Mouse (Mus musculus) frontal cortex, postnatal 14 days (tissue): ENCODE measurements around the gene Mrps21.
"Not testable (repeated sequence)": the region's sequence is repeated elsewhere in the genome, so short reads cannot be mapped to it uniquely, and the experiment has no call there.

ENCODE experiments used
- DNase-seq, 2 experiments: peaks; one replicate each; pipeline ENCODE4 v3.0.0; 2022; ENCODE audit warnings: low spot score in 2 of 2

Mrps21 gene

DNA sequence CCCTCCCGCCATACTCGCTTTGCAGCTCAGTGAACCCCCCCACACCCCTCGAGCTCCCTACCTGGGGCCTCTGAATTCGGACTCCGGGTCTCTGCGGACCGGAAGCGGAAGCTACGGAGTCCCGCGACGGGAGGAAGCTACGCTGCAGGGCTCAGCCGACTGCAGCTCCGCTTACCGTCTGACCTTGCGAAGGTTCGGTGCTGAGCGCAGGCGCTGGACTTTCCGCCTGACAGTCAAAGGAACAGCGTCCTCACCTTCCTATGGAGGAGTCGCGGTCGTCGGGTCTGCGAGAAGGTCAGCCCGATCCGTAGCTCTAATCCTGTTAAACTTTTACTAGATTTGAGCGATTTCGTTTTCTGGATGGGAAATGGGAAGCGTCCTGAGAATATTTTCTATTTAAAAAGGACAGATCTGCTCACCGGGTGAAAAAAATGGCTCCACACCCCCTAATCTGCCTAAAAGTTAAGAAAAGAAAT is at the start of gene Mrps21:
TSS of gene Mrps21 (minus strand) at position 128 of the 476 bp plus-strand sequence.
- peak; percentile 76 to 77 for DNase-seq

DNA sequence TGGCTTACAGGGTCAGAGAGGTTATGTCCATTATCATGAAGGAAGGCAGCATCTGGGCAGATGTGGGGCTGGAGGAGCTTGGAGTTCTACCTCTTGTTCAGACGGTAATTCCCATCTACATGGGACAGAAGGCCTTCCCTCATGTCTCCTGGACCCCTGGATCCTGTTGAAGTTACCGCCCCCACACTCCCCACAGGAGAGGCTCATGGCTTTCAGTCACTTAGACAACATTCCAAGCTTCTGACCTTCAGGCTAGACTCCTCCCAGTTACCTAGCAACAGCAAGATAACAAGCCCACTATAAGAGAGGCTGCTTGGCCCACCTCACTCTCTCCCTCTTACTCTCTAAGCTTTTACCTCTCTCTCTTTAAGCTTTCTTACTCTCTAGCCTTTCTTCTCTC is 49.2 kb upstream of the Mrps21 start:
- not testable (repeated sequence) for DNase-seq

GRCm38 (mm10) chr3:95916760-95917159 is 45.4 kb upstream of the Mrps21 start:
- DNase-seq = no peak

GRCm38 (mm10) chr3:95914706-95915105 is 43.4 kb upstream of the Mrps21 start:
- DNase-seq = no peak

- no peak for DNase-seq
These were observed 36.3 kb upstream of the Mrps21 start for GRCm38 (mm10) chr3:95907613-95908012.

DNA sequence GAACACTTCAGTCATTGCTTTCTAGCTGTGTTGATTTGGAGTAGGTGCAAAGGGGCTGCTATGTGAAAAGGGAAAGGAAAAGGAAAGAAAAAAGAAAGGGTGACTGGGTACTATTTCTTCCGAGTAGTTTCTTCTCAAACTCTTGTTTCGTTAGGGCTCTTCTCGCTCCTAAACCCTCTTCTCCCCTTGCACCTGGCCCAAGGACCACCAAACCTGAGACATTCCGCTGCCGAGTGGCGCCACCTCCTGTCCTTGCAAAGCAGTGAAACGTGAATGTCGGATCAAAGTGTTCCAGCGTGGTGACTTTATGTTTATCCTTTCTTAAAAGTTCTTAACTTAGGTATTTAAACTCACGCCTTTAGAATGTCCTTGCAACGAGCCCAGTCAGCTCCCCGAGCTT is 35.5 kb upstream of the Mrps21 start:
- DNase-seq = no peak

- no peak for DNase-seq
These were observed 34.7 kb upstream of the Mrps21 start for GRCm38 (mm10) chr3:95905940-95906492.

GRCm38 (mm10) chr3:95905146-95905939 is 34.0 kb upstream of the Mrps21 start:
- no peak for DNase-seq

- DNase-seq = no peak
These were observed 33.2 kb upstream of the Mrps21 start, which contains the start of gene Car14 for GRCm38 (mm10) chr3:95904568-95904967. TSS of gene Car14 (minus strand) at chr3:95904691.

- DNase-seq = no peak
These were observed 32.6 kb upstream of the Mrps21 start for GRCm38 (mm10) chr3:95903753-95904502.

GRCm38 (mm10) chr3:95902643-95903042 is 31.3 kb upstream of the Mrps21 start:
- DNase-seq = no peak

DNA sequence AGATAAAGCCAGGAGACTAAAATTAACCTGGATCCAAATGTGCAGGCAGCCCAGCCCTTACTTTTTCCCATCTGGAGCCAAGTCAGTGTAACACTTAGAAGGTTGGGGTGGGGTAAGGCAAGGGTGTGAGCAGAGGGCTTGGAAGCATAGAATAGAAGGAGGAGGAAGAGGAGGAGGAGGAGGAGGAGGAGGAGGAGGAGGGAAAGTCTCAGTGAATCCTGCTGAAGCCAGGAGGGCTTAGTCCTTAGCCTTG is 31.0 kb upstream of the Mrps21 start:
- DNase-seq = no peak

- DNase-seq = no peak
These were observed 30.5 kb upstream of the Mrps21 start for GRCm38 (mm10) chr3:95901616-95902372.

GRCm38 (mm10) chr3:95899800-95900524 is 28.6 kb upstream of the Mrps21 start:
- no peak for DNase-seq

GRCm38 (mm10) chr3:95895501-95895900 is 24.2 kb upstream of the Mrps21 start:
- DNase-seq = not testable (repeated sequence)

GRCm38 (mm10) chr3:95894317-95895160 is 23.2 kb upstream of the Mrps21 start:
- DNase-seq = no peak

DNA sequence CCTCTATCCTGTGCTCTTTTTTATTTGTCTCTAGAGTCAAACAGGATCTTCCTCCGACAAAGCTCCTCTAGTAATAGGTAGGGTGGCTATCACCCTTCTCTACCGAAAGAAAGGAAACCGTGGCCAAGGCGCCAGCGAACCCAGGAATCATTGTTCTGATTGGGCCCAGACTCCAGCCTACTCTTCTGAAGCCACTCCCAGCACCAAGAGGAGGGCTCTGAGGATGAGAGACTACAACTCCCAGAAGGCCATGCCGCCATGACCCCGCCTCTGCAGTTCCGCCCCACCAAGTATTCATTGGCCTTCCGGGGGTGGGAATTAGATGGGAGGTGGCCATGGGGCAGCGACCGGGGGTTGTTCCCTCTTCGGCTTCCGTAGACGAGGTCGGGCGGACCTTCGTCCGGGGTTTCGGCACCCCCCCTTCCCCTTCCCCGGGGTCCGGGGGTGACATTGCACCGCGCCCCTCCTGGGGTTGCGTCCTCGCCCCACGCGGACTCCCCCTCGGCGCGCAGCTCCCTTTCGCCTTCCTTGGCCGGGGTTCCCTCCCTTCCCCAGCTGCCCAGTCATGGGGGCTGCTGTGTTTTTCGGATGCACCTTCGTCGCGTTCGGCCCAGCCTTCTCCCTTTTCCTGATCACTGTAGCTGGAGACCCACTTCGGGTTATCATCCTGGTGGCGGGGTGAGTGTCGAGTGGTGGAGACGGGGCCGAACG is 22.4 kb upstream of the Mrps21 start, which contains the start of gene Aph1a:
TSS of gene Aph1a (plus strand) at position 364 of the 711 bp plus-strand sequence.
- DNase-seq = peak; percentile 92 to 96

DNA sequence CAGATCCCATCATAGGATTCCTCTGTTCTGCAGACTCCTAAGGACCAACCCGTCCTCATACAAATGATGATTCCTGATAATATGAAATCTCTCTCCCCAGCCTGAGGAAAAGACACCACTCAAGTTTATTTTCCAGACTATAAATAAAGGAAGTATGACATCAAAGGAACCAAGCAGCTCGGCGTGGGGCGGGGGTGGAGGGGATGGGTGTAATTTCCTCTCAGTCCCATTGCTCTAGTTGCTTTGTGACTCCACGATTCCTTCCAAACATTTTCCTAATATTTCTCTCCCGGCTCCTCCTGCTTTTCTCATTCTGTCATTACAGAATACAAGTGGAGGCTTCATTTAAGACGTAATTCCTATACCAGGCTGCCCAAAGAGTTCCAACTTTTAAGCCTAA is 21.8 kb upstream of the Mrps21 start:
- DNase-seq = no peak
